Mouse (Mus musculus): Measurements from ENCODE around the gene Rgma. TPM values are rescaled to one million over a fixed set of nuclear protein-coding genes. Genes with fewer than 3 reads are reported as not detected.

Gene Rgma
- polyA plus RNA-seq (2014; fragmentation: Nextera tagmentation; extraction: Ambion mirVana), result 36.5 and 52.5 TPM in 2 replicates

DNA sequence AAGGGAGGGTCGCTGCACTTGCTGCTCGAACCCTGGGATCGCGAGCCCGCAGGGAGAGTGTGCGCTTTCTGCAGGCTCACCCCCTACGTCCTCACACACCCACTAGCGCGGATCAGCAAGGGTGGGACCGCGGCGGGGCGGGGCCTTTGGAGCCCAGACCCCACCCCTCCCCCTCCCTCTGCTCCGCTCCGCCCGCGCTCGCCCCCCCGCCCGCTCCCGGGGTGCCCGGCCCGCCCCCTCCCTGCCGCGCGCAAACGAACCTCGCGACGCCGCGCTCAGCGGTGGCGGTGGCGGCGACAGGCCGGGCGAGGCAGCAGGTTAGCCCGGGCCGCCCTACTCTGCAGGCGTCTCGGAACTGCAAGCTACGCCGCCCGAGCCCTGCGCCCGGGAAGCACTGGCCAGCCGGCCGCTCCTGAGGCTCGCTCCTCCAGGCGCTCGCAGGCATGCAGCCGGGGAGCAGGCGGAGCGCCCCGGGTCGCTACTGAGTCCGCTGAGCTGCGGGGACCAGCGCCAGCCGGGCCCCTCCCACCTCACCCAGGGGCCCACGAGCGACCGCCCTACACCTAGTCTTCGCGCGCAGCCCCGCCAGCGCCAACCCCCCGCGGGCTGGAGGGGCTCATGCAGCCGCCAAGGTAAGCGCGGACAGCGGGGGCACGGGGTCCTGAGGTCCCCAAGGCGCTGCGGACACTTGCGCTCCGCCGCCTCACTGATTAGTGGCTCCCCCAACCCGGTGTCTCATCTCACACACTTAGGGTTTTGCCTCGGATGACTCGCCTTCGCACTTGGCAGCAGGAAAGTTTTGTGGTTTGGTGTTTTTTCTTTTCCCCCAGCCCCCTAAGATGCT, at the start of gene Rgma:
Gene Rgma (plus strand): TSS at position 253 of the 844 bp plus-strand sequence.
- H3K27ac ChIP-seq (ENCODE audit: low read depth, low read length), result peak within 1 kb of the TSS; percentile 98
- H3K4me2 ChIP-seq (replicated peaks; ENCODE audit: low read depth, low read length), result peak within 1 kb of the TSS; percentile 86
- H3K27me3 ChIP-seq (ENCODE audit: control insufficient read depth, insufficient read depth, low read length), result no peaks in the 10 kb centered on the region
- no peaks in the 10 kb centered on the region for H3K36me3 ChIP-seq (ENCODE audit: control insufficient read depth, insufficient read depth, low read length)
- peak; percentile 87 for DNase-seq (ENCODE audit: low spot score)
- ATAC-seq (ENCODE audit: low FRiP score), result peak; percentile 91
- no peaks in the 10 kb centered on the region for H3K9me3 ChIP-seq (ENCODE audit: control insufficient read depth, low read length)
- H3K9ac ChIP-seq (ENCODE audit: low read depth, low read length), result peak within 1 kb of the TSS; percentile 97
- under 1% methylated on average over 66 of the region's 85 CpGs for WGBS
- H3K4me1 ChIP-seq (replicated peaks; ENCODE audit: control insufficient read depth, insufficient read depth, low read length), result peaks cover 6% of the 10 kb centered on the region
- peak within 1 kb of the TSS; percentile 75 for H3K4me3 ChIP-seq (ENCODE audit: low read depth, low read length)

DNA sequence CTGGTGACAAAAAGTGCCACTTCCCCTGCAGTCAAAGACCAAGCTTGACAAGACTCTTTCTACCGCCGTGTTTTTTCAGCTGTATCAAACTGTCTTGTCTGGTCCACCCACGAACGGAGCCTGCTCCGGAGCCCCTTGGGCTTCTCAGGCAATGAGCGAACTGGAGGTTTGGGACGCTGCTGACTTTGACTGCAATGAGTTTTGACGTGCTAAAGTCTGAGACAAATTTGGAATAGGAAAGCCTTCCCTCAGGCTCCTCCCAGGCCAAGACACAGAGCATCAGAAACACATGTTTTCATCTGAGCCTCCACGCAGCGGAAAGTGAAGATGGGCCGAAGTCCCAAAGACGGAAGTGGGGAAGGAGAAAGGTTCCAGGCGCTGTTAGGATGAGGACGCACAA, 49.1 kb upstream of the Rgma start:
- H3K27ac ChIP-seq (ENCODE audit: low read depth, low read length), result no peak overlapping the region
- no peak overlapping the region for H3K4me2 ChIP-seq (replicated peaks; ENCODE audit: low read depth, low read length)
- DNase-seq (ENCODE audit: low spot score) (no peak), ATAC-seq (ENCODE audit: low FRiP score) (no peak)
- H3K36me3 ChIP-seq (ENCODE audit: control insufficient read depth, insufficient read depth, low read length), result no peaks in the 10 kb centered on the region
- H3K27me3 ChIP-seq (ENCODE audit: control insufficient read depth, insufficient read depth, low read length), result no peaks in the 10 kb centered on the region
- 80% methylated on average over 14 of the region's 14 CpGs for WGBS
- H3K4me1 ChIP-seq (replicated peaks; ENCODE audit: control insufficient read depth, insufficient read depth, low read length), result no peaks in the 10 kb centered on the region
- no peak overlapping the region for H3K4me3 ChIP-seq (ENCODE audit: low read depth, low read length)
- no peak overlapping the region for H3K9ac ChIP-seq (ENCODE audit: low read depth, low read length)
- H3K9me3 ChIP-seq (ENCODE audit: control insufficient read depth, low read length), result no peaks in the 10 kb centered on the region

DNA sequence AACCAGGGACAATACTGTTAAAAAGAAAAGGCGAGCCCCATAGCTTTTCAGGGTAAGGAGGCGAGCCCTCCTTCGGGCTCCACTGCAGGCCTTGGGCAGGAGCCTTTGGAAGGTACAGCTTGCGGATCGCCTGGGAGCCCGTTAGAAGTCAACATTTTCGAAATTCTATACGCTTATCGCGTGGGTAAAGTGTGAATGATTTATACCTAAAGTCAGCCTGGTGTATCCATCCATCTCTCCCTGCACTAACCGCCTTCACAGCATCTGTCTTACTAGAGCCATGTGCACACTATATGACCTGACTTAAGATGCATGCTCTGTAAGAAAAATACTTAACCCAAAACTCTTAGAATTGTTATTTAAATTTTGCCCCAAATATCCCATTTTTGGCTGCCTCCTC, 48.6 kb upstream of the Rgma start:
- Histone ChIP-seq H3K4me3 (ENCODE audit: low read depth, low read length) (no peak overlapping the region), H3K9ac (ENCODE audit: low read depth, low read length) (no peak overlapping the region), H3K9me3 (ENCODE audit: control insufficient read depth, low read length) (no peaks in the 10 kb centered on the region), H3K4me2 (replicated peaks; ENCODE audit: low read depth, low read length) (no peak overlapping the region), H3K4me1 (replicated peaks; ENCODE audit: control insufficient read depth, insufficient read depth, low read length) (0 out of 2 replicates have a peak, but pooled peaks cover under 1% of the 10 kb centered on the region), H3K36me3 (ENCODE audit: control insufficient read depth, insufficient read depth, low read length) (no peaks in the 10 kb centered on the region), H3K27me3 (ENCODE audit: control insufficient read depth, insufficient read depth, low read length) (no peaks in the 10 kb centered on the region), H3K27ac (ENCODE audit: low read depth, low read length) (no peak overlapping the region)
- 88% methylated on average over 11 of the region's 11 CpGs for WGBS
- ATAC-seq (ENCODE audit: low FRiP score) (no peak), DNase-seq (ENCODE audit: low spot score) (no peak)

DNA sequence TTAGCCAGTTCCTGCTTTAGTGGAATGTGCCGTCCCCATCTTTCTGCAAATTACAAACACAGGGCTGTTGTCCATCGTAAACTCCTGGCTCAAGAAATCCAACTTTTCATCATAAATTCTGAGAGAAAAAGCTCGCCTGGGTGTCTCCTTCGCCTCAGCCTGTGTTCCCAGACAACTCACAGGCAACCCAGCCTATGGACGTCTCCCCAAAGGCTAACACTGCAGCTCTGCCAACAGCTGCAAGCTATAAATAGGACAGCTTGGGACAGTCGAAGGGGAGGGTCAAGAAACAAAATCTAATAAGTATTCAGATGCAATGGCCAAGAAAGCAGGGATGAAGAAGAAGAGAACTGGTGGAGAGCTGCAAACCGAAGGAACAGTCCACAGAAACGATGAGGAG, 48.1 kb upstream of the Rgma start:
- Histone ChIP-seq H3K36me3 (ENCODE audit: control insufficient read depth, insufficient read depth, low read length) (no peaks in the 10 kb centered on the region), H3K9ac (ENCODE audit: low read depth, low read length) (no peak overlapping the region), H3K27me3 (ENCODE audit: control insufficient read depth, insufficient read depth, low read length) (no peaks in the 10 kb centered on the region), H3K27ac (ENCODE audit: low read depth, low read length) (no peak overlapping the region), H3K4me3 (ENCODE audit: low read depth, low read length) (no peak overlapping the region), H3K4me2 (replicated peaks; ENCODE audit: low read depth, low read length) (no peak overlapping the region), H3K9me3 (ENCODE audit: control insufficient read depth, low read length) (no peaks in the 10 kb centered on the region), H3K4me1 (replicated peaks; ENCODE audit: control insufficient read depth, insufficient read depth, low read length) (0 out of 2 replicates have a peak, but pooled peaks cover 4% of the 10 kb centered on the region)
- ATAC-seq (ENCODE audit: low FRiP score) (no peak), DNase-seq (ENCODE audit: low spot score) (no peak)
- WGBS, result 82% methylated on average over 8 of the region's 8 CpGs

DNA sequence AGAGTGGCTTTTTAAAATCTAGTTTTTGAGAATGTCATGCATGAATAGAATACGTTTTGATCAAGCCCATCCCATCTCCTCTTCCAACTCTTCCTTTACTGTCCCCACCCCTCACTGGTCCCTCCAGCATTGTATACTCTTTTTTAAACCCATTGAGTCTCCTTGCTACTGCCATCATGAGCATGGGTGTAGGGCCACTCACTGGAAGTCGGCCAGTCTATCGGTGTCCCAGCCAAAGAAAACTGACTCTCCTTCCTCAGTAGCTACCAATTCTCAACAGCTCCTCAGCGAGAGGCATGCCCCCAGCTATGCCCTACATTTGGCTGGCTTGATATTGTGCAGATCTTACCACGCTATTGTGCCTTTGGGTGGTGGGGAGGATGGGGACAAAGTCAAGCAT, 47.7 kb upstream of the Rgma start:
- Histone ChIP-seq H3K4me1 (replicated peaks; ENCODE audit: control insufficient read depth, insufficient read depth, low read length) (0 out of 2 replicates have a peak, but pooled peaks cover 4% of the 10 kb centered on the region), H3K9me3 (ENCODE audit: control insufficient read depth, low read length) (no peaks in the 10 kb centered on the region), H3K27ac (ENCODE audit: low read depth, low read length) (no peak overlapping the region), H3K9ac (ENCODE audit: low read depth, low read length) (no peak overlapping the region), H3K36me3 (ENCODE audit: control insufficient read depth, insufficient read depth, low read length) (no peaks in the 10 kb centered on the region), H3K4me3 (ENCODE audit: low read depth, low read length) (no peak overlapping the region), H3K27me3 (ENCODE audit: control insufficient read depth, insufficient read depth, low read length) (no peaks in the 10 kb centered on the region), H3K4me2 (replicated peaks; ENCODE audit: low read depth, low read length) (no peak overlapping the region)
- no peak for DNase-seq (ENCODE audit: low spot score)
- 90% methylated on average over 5 of the region's 5 CpGs for WGBS
- no peak for ATAC-seq (ENCODE audit: low FRiP score)

DNA sequence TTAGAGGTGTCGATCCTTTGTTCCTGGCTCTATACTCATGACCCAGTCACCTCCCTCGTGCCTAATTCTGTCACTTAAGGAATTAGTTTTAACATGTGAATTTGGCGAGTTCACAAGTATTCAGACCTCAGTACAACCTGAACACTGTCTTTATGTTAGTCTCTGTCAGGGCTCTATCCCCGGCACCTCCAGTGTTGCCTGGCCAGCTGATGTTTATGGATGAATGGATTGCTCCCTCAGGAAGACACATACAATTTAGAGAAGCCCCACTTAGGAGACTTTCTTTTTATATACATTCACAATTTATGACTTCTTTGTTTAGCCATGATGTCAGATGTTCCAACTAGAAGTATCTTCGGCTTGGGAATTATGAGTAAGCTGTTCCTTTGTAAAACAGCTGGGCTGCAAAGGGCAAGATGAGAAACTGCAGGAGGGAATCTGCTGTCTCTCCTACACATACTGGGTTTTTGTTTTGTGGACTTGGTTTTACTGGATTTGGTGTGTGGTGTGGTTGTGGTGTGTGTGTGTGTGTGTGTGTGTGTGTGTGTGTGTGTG, 46.6 kb upstream of the Rgma start:
- Histone ChIP-seq H3K4me3 (ENCODE audit: low read depth, low read length) (no peak overlapping the region), H3K27ac (ENCODE audit: low read depth, low read length) (no peak overlapping the region), H3K36me3 (ENCODE audit: control insufficient read depth, insufficient read depth, low read length) (no peaks in the 10 kb centered on the region), H3K27me3 (ENCODE audit: control insufficient read depth, insufficient read depth, low read length) (no peaks in the 10 kb centered on the region), H3K4me1 (replicated peaks; ENCODE audit: control insufficient read depth, insufficient read depth, low read length) (0 out of 2 replicates have a peak, but pooled peaks cover 7% of the 10 kb centered on the region), H3K9me3 (ENCODE audit: control insufficient read depth, low read length) (no peaks in the 10 kb centered on the region), H3K9ac (ENCODE audit: low read depth, low read length) (no peak overlapping the region), H3K4me2 (replicated peaks; ENCODE audit: low read depth, low read length) (no peak overlapping the region)
- ATAC-seq (ENCODE audit: low FRiP score) (no peak), DNase-seq (ENCODE audit: low spot score) (no peak)
- 59% methylated on average over 5 of the region's 5 CpGs for WGBS

DNA sequence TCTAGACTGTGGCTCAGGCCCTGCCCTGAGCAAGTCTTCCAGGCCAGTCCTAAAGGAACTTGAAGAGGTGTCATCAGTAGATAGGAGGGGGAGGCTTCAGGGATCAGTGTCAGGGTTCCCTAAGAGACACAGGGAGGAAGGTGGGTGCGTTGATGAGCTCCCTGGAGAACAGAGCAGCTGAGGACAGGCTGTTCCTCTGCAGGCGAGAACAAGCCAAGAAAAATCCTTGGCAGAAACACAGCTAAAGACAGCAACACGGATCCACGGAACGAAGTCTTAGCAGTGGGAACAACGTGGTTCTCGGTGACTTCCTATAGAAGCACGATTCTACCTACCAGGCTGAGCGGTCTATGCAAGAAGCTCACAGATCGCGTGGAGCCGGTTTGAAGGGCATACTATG, 44.6 kb upstream of the Rgma start:
- Histone ChIP-seq H3K36me3 (ENCODE audit: control insufficient read depth, insufficient read depth, low read length) (no peaks in the 10 kb centered on the region), H3K4me2 (replicated peaks; ENCODE audit: low read depth, low read length) (no peak overlapping the region), H3K9ac (ENCODE audit: low read depth, low read length) (no peak overlapping the region), H3K4me1 (replicated peaks; ENCODE audit: control insufficient read depth, insufficient read depth, low read length) (0 out of 2 replicates have a peak, but pooled peaks cover 7% of the 10 kb centered on the region), H3K9me3 (ENCODE audit: control insufficient read depth, low read length) (no peaks in the 10 kb centered on the region), H3K27me3 (ENCODE audit: control insufficient read depth, insufficient read depth, low read length) (no peaks in the 10 kb centered on the region), H3K27ac (ENCODE audit: low read depth, low read length) (no peak overlapping the region), H3K4me3 (ENCODE audit: low read depth, low read length) (no peak overlapping the region)
- 97% methylated on average over 12 of the region's 12 CpGs for WGBS
- DNase-seq (ENCODE audit: low spot score) (no peak), ATAC-seq (ENCODE audit: low FRiP score) (no peak)

DNA sequence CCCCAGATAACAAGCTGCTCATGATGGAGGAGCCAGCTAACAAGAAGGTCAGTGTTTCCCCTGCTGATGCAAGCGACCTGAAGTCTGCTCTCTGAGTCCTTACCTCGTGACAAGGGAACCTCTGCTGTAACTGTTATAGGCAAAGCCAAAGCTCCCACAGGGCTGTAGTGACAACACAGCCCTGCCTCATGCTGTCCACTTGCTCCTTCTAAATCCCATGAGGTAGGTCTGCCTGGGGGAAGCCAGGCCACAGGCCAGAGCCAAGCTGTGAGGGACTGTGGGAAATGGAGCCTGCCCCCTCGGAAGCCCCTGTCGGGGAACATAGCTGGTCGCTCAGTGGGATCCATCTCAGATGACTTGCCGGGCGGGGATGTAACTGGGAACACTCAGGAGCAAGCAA, 43.7 kb upstream of the Rgma start:
- DNase-seq (ENCODE audit: low spot score) (no peak), ATAC-seq (ENCODE audit: low FRiP score) (no peak)
- H3K4me3 ChIP-seq (ENCODE audit: low read depth, low read length), result no peak overlapping the region
- no peak overlapping the region for H3K27ac ChIP-seq (ENCODE audit: low read depth, low read length)
- no peak overlapping the region for H3K4me2 ChIP-seq (replicated peaks; ENCODE audit: low read depth, low read length)
- H3K36me3 ChIP-seq (ENCODE audit: control insufficient read depth, insufficient read depth, low read length), result no peaks in the 10 kb centered on the region
- 0 out of 2 replicates have a peak, but pooled peaks cover 7% of the 10 kb centered on the region for H3K4me1 ChIP-seq (replicated peaks; ENCODE audit: control insufficient read depth, insufficient read depth, low read length)
- WGBS, result 53% methylated on average over 7 of the region's 7 CpGs
- no peaks in the 10 kb centered on the region for H3K9me3 ChIP-seq (ENCODE audit: control insufficient read depth, low read length)
- no peak overlapping the region for H3K9ac ChIP-seq (ENCODE audit: low read depth, low read length)
- H3K27me3 ChIP-seq (ENCODE audit: control insufficient read depth, insufficient read depth, low read length), result no peaks in the 10 kb centered on the region
